Mouse (Mus musculus): ENCODE measurements around the gene Slbp. TPM values are rescaled to one million over a fixed set of nuclear protein-coding genes. Genes with fewer than 3 reads are reported as not detected.

Slbp gene
- polyA plus RNA-seq, 1 experiment: 27.1 TPM

GRCm38 (mm10) chr5:33652783-33653173 is 404 bp upstream of the Slbp start:
- H3K4me3 ChIP-seq (ENCODE audit: extremely low read depth, insufficient read depth, insufficient read length): peak overlapping the region; percentile 25; the same call in 1 of the 2 replicates

GRCm38 (mm10) chr5:33651541-33651920 is 843 bp downstream of the Slbp start:
- 1% methylated on average over 11 of the region's 11 CpGs for WGBS
- peak overlapping the region; percentile 91 for H3K4me3 ChIP-seq (ENCODE audit: extremely low read depth, insufficient read depth, insufficient read length)
- peak overlapping the region; percentile 99 for H3K27ac ChIP-seq (ENCODE audit: insufficient read depth, low read length)
- no peak for TF ChIP-seq CTCF (IDR thresholded peaks at IDR 0.05; ENCODE audit: extremely low read depth, insufficient read depth, insufficient read length, insufficient replicate concordance)
- no peaks in the 10 kb centered on the region for H3K27me3 ChIP-seq (ENCODE audit: control insufficient read depth, insufficient read depth, low read length)
- DNase-seq (ENCODE audit: low read depth in 1 of 2, low spot score in 2 of 2): no peak
- peaks cover 11% of the 10 kb centered on the region for H3K36me3 ChIP-seq (ENCODE audit: control insufficient read depth, insufficient read depth, low read length)
- peaks cover 14% of the 10 kb centered on the region; the same call in 1 of the 2 replicates for H3K4me1 ChIP-seq (ENCODE audit: control insufficient read depth, insufficient read depth, insufficient read length)

More at GRCm38 (mm10) chr5:33652783-33653173, 404 bp upstream of the Slbp start:
- no peak for DNase-seq (ENCODE audit: low read depth in 1 of 2, low spot score in 2 of 2)
- Histone ChIP-seq H3K4me1 (ENCODE audit: control insufficient read depth, insufficient read depth, insufficient read length) (peaks cover 20% of the 10 kb centered on the region; the same call in 1 of the 2 replicates), H3K36me3 (ENCODE audit: control insufficient read depth, insufficient read depth, low read length) (peaks cover 9% of the 10 kb centered on the region), H3K27me3 (ENCODE audit: control insufficient read depth, insufficient read depth, low read length) (no peaks in the 10 kb centered on the region), H3K27ac (ENCODE audit: insufficient read depth, low read length) (peak overlapping the region; percentile 50; the same call in 1 of the 2 replicates)
- TF ChIP-seq CTCF (IDR thresholded peaks at IDR 0.05; ENCODE audit: extremely low read depth, insufficient read depth, insufficient read length, insufficient replicate concordance): no peak
- WGBS: 11% methylated on average over 9 of the region's 9 CpGs

GRCm38 (mm10) chr5:33651017-33651416 is 1.4 kb downstream of the Slbp start:
- Histone ChIP-seq H3K4me3 (ENCODE audit: extremely low read depth, insufficient read depth, insufficient read length) (peak overlapping the region; percentile 91; the same call in 1 of the 2 replicates), H3K4me1 (ENCODE audit: control insufficient read depth, insufficient read depth, insufficient read length) (peaks cover 13% of the 10 kb centered on the region; the same call in 1 of the 2 replicates), H3K36me3 (ENCODE audit: control insufficient read depth, insufficient read depth, low read length) (peaks cover 14% of the 10 kb centered on the region), H3K27me3 (ENCODE audit: control insufficient read depth, insufficient read depth, low read length) (no peaks in the 10 kb centered on the region), H3K27ac (ENCODE audit: insufficient read depth, low read length) (peak overlapping the region; percentile 99; the same call in 1 of the 2 replicates)
- 17% methylated on average over 2 of the region's 2 CpGs for WGBS
- TF ChIP-seq POLR2A (IDR thresholded peaks at IDR 0.05; ENCODE audit: low read depth, low read length) (no peak), CTCF (IDR thresholded peaks at IDR 0.05; ENCODE audit: extremely low read depth, insufficient read depth, insufficient read length, insufficient replicate concordance) (no peak)
- no peak for DNase-seq (ENCODE audit: low read depth in 1 of 2, low spot score in 2 of 2)

- no peaks in the 10 kb centered on the region for H3K4me1 ChIP-seq (ENCODE audit: control insufficient read depth, insufficient read depth, insufficient read length)
- H3K27ac ChIP-seq (ENCODE audit: insufficient read depth, low read length): no peak overlapping the region
- peak in 1 of 2 experiments; percentile 49 for DNase-seq (ENCODE audit: low read depth in 1 of 2, low spot score in 2 of 2)
- peaks cover 36% of the 10 kb centered on the region for H3K36me3 ChIP-seq (ENCODE audit: control insufficient read depth, insufficient read depth, low read length)
- TF ChIP-seq POLR2A (IDR thresholded peaks at IDR 0.05; ENCODE audit: low read depth, low read length) (no peak), CTCF (IDR thresholded peaks at IDR 0.05; ENCODE audit: extremely low read depth, insufficient read depth, insufficient read length, insufficient replicate concordance) (peak; percentile 44; the same call in 1 of the 2 replicates)
- no peaks in the 10 kb centered on the region for H3K27me3 ChIP-seq (ENCODE audit: control insufficient read depth, insufficient read depth, low read length)
- WGBS: 40% methylated on average over 3 of the region's 3 CpGs
- no peak overlapping the region for H3K4me3 ChIP-seq (ENCODE audit: extremely low read depth, insufficient read depth, insufficient read length)
Observed at GRCm38 (mm10) chr5:33640652-33641051, 11.7 kb downstream of the Slbp start.

- Histone ChIP-seq H3K4me3 (ENCODE audit: extremely low read depth, insufficient read depth, insufficient read length) (no peak overlapping the region), H3K36me3 (ENCODE audit: control insufficient read depth, insufficient read depth, low read length) (peaks cover 26% of the 10 kb centered on the region), H3K27me3 (ENCODE audit: control insufficient read depth, insufficient read depth, low read length) (no peaks in the 10 kb centered on the region), H3K4me1 (ENCODE audit: control insufficient read depth, insufficient read depth, insufficient read length) (no peaks in the 10 kb centered on the region), H3K27ac (ENCODE audit: insufficient read depth, low read length) (no peak overlapping the region)
- no peak for TF ChIP-seq POLR2A (IDR thresholded peaks at IDR 0.05; ENCODE audit: low read depth, low read length)
- TF ChIP-seq CTCF (IDR thresholded peaks at IDR 0.05; ENCODE audit: extremely low read depth, insufficient read depth, insufficient read length, insufficient replicate concordance): no peak
- no peak for DNase-seq (ENCODE audit: low read depth in 1 of 2, low spot score in 2 of 2)
- WGBS: 81% methylated on average over 4 of the region's 4 CpGs
Observed at GRCm38 (mm10) chr5:33638826-33639225, 13.5 kb downstream of the Slbp start.

- Histone ChIP-seq H3K36me3 (ENCODE audit: control insufficient read depth, insufficient read depth, low read length) (peaks cover 18% of the 10 kb centered on the region), H3K27ac (ENCODE audit: insufficient read depth, low read length) (no peak overlapping the region), H3K4me3 (ENCODE audit: extremely low read depth, insufficient read depth, insufficient read length) (no peak overlapping the region), H3K4me1 (ENCODE audit: control insufficient read depth, insufficient read depth, insufficient read length) (no peaks in the 10 kb centered on the region), H3K27me3 (ENCODE audit: control insufficient read depth, insufficient read depth, low read length) (no peaks in the 10 kb centered on the region)
- TF ChIP-seq CTCF (IDR thresholded peaks at IDR 0.05; ENCODE audit: extremely low read depth, insufficient read depth, insufficient read length, insufficient replicate concordance) (no peak), POLR2A (IDR thresholded peaks at IDR 0.05; ENCODE audit: low read depth, low read length) (no peak)
- no peak for DNase-seq (ENCODE audit: low read depth in 1 of 2, low spot score in 2 of 2)
- 92% methylated on average over 3 of the region's 3 CpGs for whole genome bisulfite sequencing
Observed at GRCm38 (mm10) chr5:33637606-33638350, 14.6 kb downstream of the Slbp start.

- H3K4me1 ChIP-seq (ENCODE audit: control insufficient read depth, insufficient read depth, insufficient read length): no peaks in the 10 kb centered on the region
- H3K4me3 ChIP-seq (ENCODE audit: extremely low read depth, insufficient read depth, insufficient read length): no peak overlapping the region
- no peak for DNase-seq (ENCODE audit: low read depth in 1 of 2, low spot score in 2 of 2)
- TF ChIP-seq CTCF (IDR thresholded peaks at IDR 0.05; ENCODE audit: extremely low read depth, insufficient read depth, insufficient read length, insufficient replicate concordance) (no peak), POLR2A (IDR thresholded peaks at IDR 0.05; ENCODE audit: low read depth, low read length) (no peak)
- 84% methylated on average over 3 of the region's 3 CpGs for WGBS
- peaks cover 7% of the 10 kb centered on the region for H3K36me3 ChIP-seq (ENCODE audit: control insufficient read depth, insufficient read depth, low read length)
- no peaks in the 10 kb centered on the region for H3K27me3 ChIP-seq (ENCODE audit: control insufficient read depth, insufficient read depth, low read length)
- H3K27ac ChIP-seq (ENCODE audit: insufficient read depth, low read length): no peak overlapping the region
Observed at GRCm38 (mm10) chr5:33635361-33635760, 17.0 kb downstream of the Slbp start.

All from spleen, adult 2 months (tissue).